Mouse (Mus musculus): ENCODE results near the gene Rassf2.

DNA sequence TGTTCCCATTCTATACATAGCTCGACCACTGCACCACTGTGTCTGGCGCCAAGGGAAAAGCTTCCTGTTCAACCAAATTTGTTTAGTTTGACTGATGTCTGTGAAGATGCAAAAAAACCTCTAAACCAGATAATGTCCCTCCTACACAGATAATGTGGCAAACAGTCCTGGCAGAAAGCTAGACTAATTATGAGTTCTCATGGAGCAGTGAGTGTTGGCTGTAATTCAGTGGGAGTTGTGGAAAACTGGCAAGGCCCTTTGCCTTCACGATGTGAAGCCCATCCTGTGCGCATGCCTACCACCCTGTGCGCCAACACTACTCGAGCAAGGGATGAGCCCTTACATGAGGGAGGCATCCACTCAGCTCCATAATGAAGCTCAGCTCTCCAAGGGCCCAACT, 84.3 kb downstream of the Rassf2 start:
- TF ChIP-seq CTCF (IDR thresholded peaks at IDR 0.05; ENCODE audit: borderline replicate concordance, control insufficient read depth, extremely low read depth, insufficient read depth, low read length, poor library complexity) (no peak), POLR2A (IDR thresholded peaks at IDR 0.05; ENCODE audit: control insufficient read depth, extremely low read depth, insufficient read depth, low read length, poor library complexity) (no peak)
